Mouse (Mus musculus) ES-Bruce4 (cell line): Measurements from ENCODE around the gene Rab11fip3. TPM values are rescaled to one million over a fixed set of nuclear protein-coding genes. Genes with fewer than 3 reads are reported as not detected.

Source experiments
- H3K27ac ChIP-seq: 2 replicates; pipeline ENCODE4 v1.5.1; 2012; ENCODE audit warnings: low read length, inconsistent platforms; ENCODE audit not compliant: insufficient read depth
- H3K27me3 ChIP-seq: 2 replicates; pipeline ENCODE4 v1.6.1; 2012; ENCODE audit warnings: mild to moderate bottlenecking, low read length, inconsistent platforms; ENCODE audit not compliant: control insufficient read depth, poor library complexity, insufficient read depth, severe bottlenecking
- H3K36me3 ChIP-seq: 2 replicates; pipeline ENCODE4 v1.6.1; 2012; ENCODE audit warnings: inconsistent platforms, mild to moderate bottlenecking, low read length, moderate library complexity; ENCODE audit not compliant: control insufficient read depth, poor library complexity, insufficient read depth, severe bottlenecking
- H3K4me1 ChIP-seq: one replicate; pipeline ENCODE4 v1.8.1; 2011; ENCODE audit warnings: low read length; ENCODE audit not compliant: control insufficient read depth, insufficient read depth
- H3K4me3 ChIP-seq: 2 replicates; pipeline ENCODE4 v1.5.1; 2011; ENCODE audit warnings: low read depth, mild to moderate bottlenecking, low read length
- H3K9ac ChIP-seq: 2 replicates; pipeline ENCODE4 v1.6.1; 2012; ENCODE audit warnings: low read depth, mild to moderate bottlenecking, inconsistent platforms; ENCODE audit not compliant: poor library complexity, severe bottlenecking
- H3K9me3 ChIP-seq: replicated peaks from 2 replicates; pipeline ENCODE4 v1.6.1; 2012; ENCODE audit warnings: mild to moderate bottlenecking, low read length, inconsistent platforms; ENCODE audit not compliant: control insufficient read depth, poor library complexity, insufficient read depth, severe bottlenecking
- CTCF ChIP-seq: IDR thresholded peaks from one replicate; pipeline ENCODE4 v1.8.1; 2011; ENCODE audit warnings: low read depth, low read length
- EP300 ChIP-seq: IDR thresholded peaks from 2 replicates; pipeline ENCODE4 v1.6.1; 2011; ENCODE audit warnings: low read depth, low read length; ENCODE audit not compliant: insufficient read depth
- POLR2A ChIP-seq: IDR thresholded peaks from one replicate; pipeline ENCODE4 v1.8.1; 2011; ENCODE audit warnings: low read length; ENCODE audit not compliant: insufficient read depth
- polyA plus RNA-seq: library from polyadenylated mRNA; stranded (reverse); fragments of >200 nt; gene quantifications from 2 replicates; pipeline ENCODE4 v1.2.4, GENCODE M21; 2011; ENCODE audit warnings: low read depth; ENCODE audit not compliant: missing spikeins, insufficient read depth, insufficient read length

The Rab11fip3 gene
- polyA plus RNA-seq, 1 experiment, result 27.5 TPM

DNA sequence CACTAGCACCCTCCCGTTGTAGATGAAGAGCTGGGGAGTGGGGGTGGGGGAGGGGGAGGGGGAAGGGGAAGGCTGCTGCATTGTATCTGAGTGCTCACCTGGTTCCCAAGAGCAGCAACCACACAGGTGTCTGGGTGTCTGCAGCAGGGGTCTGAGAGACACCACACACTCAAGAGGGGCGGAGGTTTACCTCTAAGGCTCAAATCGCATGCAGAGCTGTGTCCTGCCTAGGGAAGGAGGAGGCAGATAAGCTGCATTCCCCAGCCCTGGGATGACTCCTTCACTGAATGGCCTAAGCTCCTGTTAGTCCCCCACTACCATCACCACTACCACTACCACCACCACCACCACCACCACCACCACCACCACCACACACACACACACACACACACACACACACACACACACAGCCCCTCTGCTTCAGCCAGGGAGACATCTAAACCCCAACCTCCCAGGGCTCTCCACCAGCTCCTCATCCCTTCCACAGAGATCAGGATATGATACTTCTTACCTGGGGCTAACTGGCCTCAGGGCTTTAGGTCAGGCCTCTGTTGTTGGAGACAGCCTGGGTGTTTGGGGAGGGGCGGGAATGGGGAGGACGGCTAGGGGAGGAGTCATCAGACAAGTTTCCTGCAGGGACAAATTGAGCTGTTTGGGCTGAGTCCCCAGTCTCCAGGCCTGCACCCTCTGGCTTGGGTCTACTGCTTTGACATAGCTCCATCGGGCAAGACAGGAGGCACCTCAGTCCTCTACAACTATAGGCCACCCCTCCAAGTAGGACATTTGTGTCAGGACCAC, 124.8 kb downstream of the Rab11fip3 start, which contains the start of the genes Pigq and Nhlrc4:
TSS of gene Pigq (minus strand) at position 571 of the 798 bp plus-strand sequence.
TSS of gene Nhlrc4 (minus strand) at position 596 of the 798 bp plus-strand sequence.
- Histone ChIP-seq H3K9ac (no peak within 1 kb of the TSS), H3K27me3 (no peaks in the 10 kb centered on the region), H3K36me3 (no peaks in the 10 kb centered on the region), H3K27ac (no peak within 1 kb of the TSS), H3K4me1 (no peaks in the 10 kb centered on the region), H3K4me3 (no peak within 1 kb of the TSS), H3K9me3 (no peaks in the 10 kb centered on the region)
- TF ChIP-seq POLR2A, result no peak
- no peak for TF ChIP-seq CTCF
- no peak for TF ChIP-seq EP300

- Histone ChIP-seq H3K9me3 (no peaks in the 10 kb centered on the region), H3K4me3 (no peak overlapping the region), H3K9ac (no peak overlapping the region), H3K4me1 (no peaks in the 10 kb centered on the region), H3K27ac (no peak overlapping the region), H3K27me3 (no peaks in the 10 kb centered on the region), H3K36me3 (no peaks in the 10 kb centered on the region)
- TF ChIP-seq CTCF, result no peak
- no peak for TF ChIP-seq EP300
- TF ChIP-seq POLR2A, result no peak
Observed at GRCm38 (mm10) chr17:25943769-25944168, 125.6 kb downstream of the Rab11fip3 start.

DNA sequence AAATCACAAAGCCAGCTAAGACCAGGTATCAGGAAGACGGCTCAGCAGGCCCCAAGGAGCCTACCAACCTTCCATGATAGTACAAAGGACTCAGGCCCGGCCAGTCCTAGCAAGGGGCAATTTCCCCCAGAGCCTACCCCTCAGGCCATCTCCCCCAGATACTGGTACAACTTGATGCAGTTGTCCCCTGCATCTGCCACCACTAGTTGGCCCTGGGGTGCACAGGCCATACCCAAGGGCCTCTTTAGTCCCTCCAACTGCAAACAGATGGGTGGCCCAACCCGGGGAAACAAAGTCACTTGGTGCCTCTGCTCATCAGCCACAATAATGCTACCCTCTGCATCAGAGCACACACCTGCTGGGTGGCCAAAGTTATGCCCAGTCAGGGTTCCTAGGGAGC, 126.1 kb downstream of the Rab11fip3 start:
- TF ChIP-seq EP300 (no peak), POLR2A (no peak)
- no peak overlapping the region for H3K27ac ChIP-seq
- no peak overlapping the region for H3K9ac ChIP-seq
- no peaks in the 10 kb centered on the region for H3K27me3 ChIP-seq
- H3K9me3 ChIP-seq, result no peaks in the 10 kb centered on the region
- H3K36me3 ChIP-seq, result no peaks in the 10 kb centered on the region
- H3K4me3 ChIP-seq, result no peak overlapping the region
- H3K4me1 ChIP-seq, result no peaks in the 10 kb centered on the region

- Histone ChIP-seq H3K27me3 (no peaks in the 10 kb centered on the region), H3K4me3 (no peak overlapping the region), H3K9ac (no peak overlapping the region), H3K9me3 (no peaks in the 10 kb centered on the region), H3K27ac (no peak overlapping the region), H3K4me1 (no peaks in the 10 kb centered on the region), H3K36me3 (no peaks in the 10 kb centered on the region)
- TF ChIP-seq CTCF (no peak), POLR2A (no peak), EP300 (no peak)
Observed at GRCm38 (mm10) chr17:25942597-25943151, 126.7 kb downstream of the Rab11fip3 start.

- Histone ChIP-seq H3K36me3 (no peaks in the 10 kb centered on the region), H3K9ac (peak overlapping the region; percentile 76), H3K4me3 (peak overlapping the region; percentile 88), H3K9me3 (no peaks in the 10 kb centered on the region), H3K27me3 (no peaks in the 10 kb centered on the region), H3K27ac (no peak overlapping the region), H3K4me1 (no peaks in the 10 kb centered on the region)
- TF ChIP-seq POLR2A (no peak), EP300 (no peak), CTCF (no peak)
Observed at GRCm38 (mm10) chr17:25941511-25942241, 127.7 kb downstream of the Rab11fip3 start.

Other genes starting within 250 kb of the Rab11fip3 start
- gene Wdr24, start 245.9 kb downstream of the Rab11fip3 start, polyA plus RNA-seq, result 19.8 and 20.7 TPM in 2 replicates
- 13.2 and 16.7 TPM in 2 replicates for gene Jmjd8, start 240.7 kb downstream of the Rab11fip3 start, polyA plus RNA-seq
- gene Stub1, start 236.2 kb downstream of the Rab11fip3 start, polyA plus RNA-seq, result 97.8 and 103 TPM in 2 replicates
- gene Rhbdl1, start 232.3 kb downstream of the Rab11fip3 start, polyA plus RNA-seq, result not detected in 2 replicates
- 1.4 and 2.3 TPM in 2 replicates for gene Gm20683, start 227.8 kb downstream of the Rab11fip3 start, polyA plus RNA-seq
- gene Rhot2, start 224.7 kb downstream of the Rab11fip3 start, polyA plus RNA-seq, result 23.6 and 29.8 TPM in 2 replicates
- 10.5 and 11.6 TPM in 2 replicates for gene Wdr90, start 208.1 kb downstream of the Rab11fip3 start, polyA plus RNA-seq
- gene Mcrip2, start 200.8 kb downstream of the Rab11fip3 start, polyA plus RNA-seq, result 6.1 and 8.3 TPM in 2 replicates
- 27.9 and 32.6 TPM in 2 replicates for gene Mettl26, start 194.5 kb downstream of the Rab11fip3 start, polyA plus RNA-seq
- 0.37 and 0.69 TPM in 2 replicates for gene Wfikkn1, start 188.7 kb downstream of the Rab11fip3 start, polyA plus RNA-seq
- gene Rab40c, start 149.8 kb downstream of the Rab11fip3 start, polyA plus RNA-seq, result 21.3 and 22.7 TPM in 2 replicates
- gene Pigq, start 124.6 kb downstream of the Rab11fip3 start, polyA plus RNA-seq, result 61.8 and 62.8 TPM in 2 replicates
- gene Nhlrc4, start 124.6 kb downstream of the Rab11fip3 start, polyA plus RNA-seq, result 1.2 TPM in 1 of 2 replicates, not detected in the other
- not detected in 2 replicates for gene A930017K11Rik, start 117.0 kb downstream of the Rab11fip3 start, polyA plus RNA-seq
- 14.2 and 17.0 TPM in 2 replicates for gene Capn15, start 83.8 kb downstream of the Rab11fip3 start, polyA plus RNA-seq
- gene Decr2, start 20.8 kb upstream of the Rab11fip3 start, polyA plus RNA-seq, result 24.3 and 26.4 TPM in 2 replicates
- 110 and 115 TPM in 2 replicates for gene Nme4, start 26.0 kb upstream of the Rab11fip3 start, polyA plus RNA-seq
- 15.6 and 16.5 TPM in 2 replicates for gene Tmem8, start 43.7 kb upstream of the Rab11fip3 start, polyA plus RNA-seq
- 97.6 and 105 TPM in 2 replicates for gene Mrpl28, start 53.9 kb upstream of the Rab11fip3 start, polyA plus RNA-seq
- 40.5 and 41.0 TPM in 2 replicates for gene Axin1, start 69.1 kb upstream of the Rab11fip3 start, polyA plus RNA-seq
- gene Pdia2, start 129.5 kb upstream of the Rab11fip3 start, polyA plus RNA-seq, result 0.43 TPM in 1 of 2 replicates, not detected in the other
- gene Rgs11, start 133.4 kb upstream of the Rab11fip3 start, polyA plus RNA-seq, result 2.4 and 4.2 TPM in 2 replicates
- 9.5 and 9.8 TPM in 2 replicates for gene Arhgdig, start 138.2 kb upstream of the Rab11fip3 start, polyA plus RNA-seq
- 23.7 and 26.6 TPM in 2 replicates for gene Fam234a, start 174.7 kb upstream of the Rab11fip3 start, polyA plus RNA-seq
- gene Luc7l, start 183.3 kb upstream of the Rab11fip3 start, polyA plus RNA-seq, result 105 and 110 TPM in 2 replicates